Comparison of ENCODE assay signal across 18 mouse cellular contexts in the genomic region with DNA sequence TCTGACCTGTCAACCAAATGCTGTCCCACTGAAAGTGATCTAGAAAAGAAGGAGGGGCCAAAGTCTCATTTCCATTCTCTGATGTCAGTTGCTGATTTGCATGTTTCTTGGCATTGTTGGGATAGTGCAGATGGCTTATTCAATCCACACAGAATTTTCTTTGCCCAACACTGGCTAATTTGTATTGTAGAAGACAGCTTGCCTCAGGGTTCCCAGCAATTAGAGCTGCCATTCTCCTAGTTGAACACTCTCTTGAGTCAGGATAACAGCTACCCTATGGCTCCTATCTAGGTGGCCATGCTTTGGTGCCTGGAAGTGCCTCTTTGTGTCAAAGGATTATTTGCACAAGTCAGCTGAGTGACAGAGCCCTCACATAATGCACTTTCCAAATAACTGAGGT.
A peak's percentile ranks its signal among the peaks of the same experiment; 100 is the strongest.
DNase-seq lines count a peak whose midpoint lies in the region; ATAC-seq and TF ChIP-seq lines count a peak whose summit lies in the region.
"Had no signal": no experiment of that assay in that cellular context is flagged by ENCODE, and none has a peak within 500 bp of the region (broad histone marks: within the 10 kb centered on the region; RNA-seq: fewer than 3 reads in every experiment).

No protein-coding gene starts in this region.

- H3K27ac ChIP-seq in forebrain, embryonic 11.5 days (ENCODE audit: low read depth, low read length) = no peak overlapping the region
- no peak overlapping the region for H3K27ac ChIP-seq in forebrain, embryonic 10.5 days
- no peak overlapping the region for H3K27ac ChIP-seq in midbrain, embryonic 11.5 days (ENCODE audit: low read depth, low read length)
- no peak overlapping the region for H3K27ac ChIP-seq in midbrain, embryonic 13.5 days
- H3K27ac ChIP-seq in forebrain, postnatal 0 days (ENCODE audit: low read depth, low read length) = no peak overlapping the region
- H3K27ac ChIP-seq: embryonic facial prominence, embryonic 10.5 days; limb, embryonic 13.5 days; liver, embryonic 13.5 days had no signal

- no peak overlapping the region for H3K9ac ChIP-seq in forebrain, embryonic 11.5 days (ENCODE audit: low read length)
- no peak overlapping the region for H3K9ac ChIP-seq in midbrain, embryonic 11.5 days (ENCODE audit: low read length)
- H3K9ac ChIP-seq in midbrain, embryonic 13.5 days (replicated peaks) = no peak overlapping the region
- H3K9ac ChIP-seq in forebrain, postnatal 0 days = no peak overlapping the region
- H3K9ac ChIP-seq: limb, embryonic 13.5 days; liver, embryonic 13.5 days had no signal

- no peak for DNase-seq in forebrain, embryonic 11.5 days (ENCODE audit: low spot score)
- no peak for DNase-seq in forebrain, embryonic 10.5 days (ENCODE audit: extremely low spot score, low spot score)
- no peak for DNase-seq in midbrain, embryonic 11.5 days (ENCODE audit: low spot score, missing footprints)
- DNase-seq in brain, embryonic 18.5 days (ENCODE audit: low read depth, low spot score) = peak; percentile 60
- DNase-seq in forebrain, postnatal 0 days = peak; percentile 77
- DNase-seq: cerebellum, adult 18-20 months; gastrocnemius, postnatal 14 days; heart, adult 11 months; kidney, adult 18-20 months; kidney, postnatal 4 days; liver, embryonic 13.5 days; lung, adult 2 months; spleen, adult 18-20 months had no signal

- no peak overlapping the region for H3K4me2 ChIP-seq in forebrain, embryonic 11.5 days (ENCODE audit: low read depth, low read length, severe bottlenecking)
- H3K4me2 ChIP-seq in midbrain, embryonic 11.5 days = no peak overlapping the region
- H3K4me2 ChIP-seq in midbrain, embryonic 13.5 days (replicated peaks) = no peak overlapping the region
- H3K4me2 ChIP-seq in forebrain, postnatal 0 days (ENCODE audit: low read depth) = no peak overlapping the region
- H3K4me2 ChIP-seq: heart, embryonic 11.5 days; limb, embryonic 13.5 days; liver, embryonic 13.5 days had no signal

- no peaks in the 10 kb centered on the region for H3K27me3 ChIP-seq in forebrain, embryonic 11.5 days (ENCODE audit: control insufficient read depth, insufficient read depth, low read length)
- no peaks in the 10 kb centered on the region for H3K27me3 ChIP-seq in forebrain, embryonic 10.5 days (ENCODE audit: poor library complexity, severe bottlenecking)
- no peaks in the 10 kb centered on the region for H3K27me3 ChIP-seq in midbrain, embryonic 11.5 days (ENCODE audit: control insufficient read depth, insufficient read depth, low read length)
- no peaks in the 10 kb centered on the region for H3K27me3 ChIP-seq in midbrain, embryonic 13.5 days
- H3K27me3 ChIP-seq in forebrain, postnatal 0 days (ENCODE audit: insufficient read depth, low read length) = no peaks in the 10 kb centered on the region
- H3K27me3 ChIP-seq: limb, embryonic 13.5 days; liver, embryonic 13.5 days had no signal

- TF ChIP-seq CTCF in forebrain, postnatal 0 days (IDR thresholded peaks at IDR 0.05; ENCODE audit: low read depth) = no peak

- H3K4me3 ChIP-seq in forebrain, embryonic 11.5 days (ENCODE audit: low read depth, low read length) = no peak overlapping the region
- no peak overlapping the region for H3K4me3 ChIP-seq in forebrain, embryonic 10.5 days
- no peak overlapping the region for H3K4me3 ChIP-seq in midbrain, embryonic 11.5 days (ENCODE audit: low read depth, low read length)
- no peak overlapping the region for H3K4me3 ChIP-seq in midbrain, embryonic 13.5 days (replicated peaks)
- H3K4me3 ChIP-seq in forebrain, postnatal 0 days (ENCODE audit: low read depth, low read length) = no peak overlapping the region
- H3K4me3 ChIP-seq: embryonic facial prominence, embryonic 10.5 days; limb, embryonic 13.5 days; liver, embryonic 13.5 days had no signal

- H3K9me3 ChIP-seq in forebrain, embryonic 11.5 days (ENCODE audit: control insufficient read depth, low read length) = no peaks in the 10 kb centered on the region
- no peaks in the 10 kb centered on the region for H3K9me3 ChIP-seq in forebrain, embryonic 10.5 days
- no peaks in the 10 kb centered on the region for H3K9me3 ChIP-seq in midbrain, embryonic 11.5 days (ENCODE audit: control insufficient read depth, low read length)
- H3K9me3 ChIP-seq in midbrain, embryonic 13.5 days = no peaks in the 10 kb centered on the region
- no peaks in the 10 kb centered on the region for H3K9me3 ChIP-seq in forebrain, postnatal 0 days (ENCODE audit: low read length)
- H3K9me3 ChIP-seq: embryonic facial prominence, embryonic 10.5 days; limb, embryonic 13.5 days; liver, embryonic 13.5 days had no signal

- peak; percentile 34 for ATAC-seq in forebrain, embryonic 11.5 days (replicated peaks; ENCODE audit: low FRiP score)
- ATAC-seq in midbrain, embryonic 11.5 days (ENCODE audit: low FRiP score) = 0 out of 2 replicates have a peak, but pooled peaks have one; percentile 19
- ATAC-seq in midbrain, embryonic 13.5 days = no peak
- peak; percentile 96 for ATAC-seq in forebrain, postnatal 0 days
- no peak for ATAC-seq in monocyte, adult 5-6 weeks (replicated peaks; ENCODE audit: insufficient number of reproducible peaks, low FRiP score, low TSS enrichment, poor library complexity, severe bottlenecking)

- no peaks in the 10 kb centered on the region for H3K4me1 ChIP-seq in forebrain, embryonic 11.5 days (replicated peaks; ENCODE audit: control insufficient read depth, insufficient read depth, low read length)
- no peaks in the 10 kb centered on the region for H3K4me1 ChIP-seq in forebrain, embryonic 10.5 days
- H3K4me1 ChIP-seq in midbrain, embryonic 11.5 days (ENCODE audit: control insufficient read depth, insufficient read depth, low read length) = no peaks in the 10 kb centered on the region
- no peaks in the 10 kb centered on the region for H3K4me1 ChIP-seq in midbrain, embryonic 13.5 days (replicated peaks)
- H3K4me1 ChIP-seq in forebrain, postnatal 0 days (ENCODE audit: insufficient read depth) = 0 out of 2 replicates have a peak, but pooled peaks cover 3% of the 10 kb centered on the region
- H3K4me1 ChIP-seq: embryonic facial prominence, embryonic 10.5 days; limb, embryonic 13.5 days; liver, embryonic 13.5 days had no signal

- H3K36me3 ChIP-seq in forebrain, embryonic 11.5 days (ENCODE audit: control insufficient read depth, insufficient read depth, low read length) = no peaks in the 10 kb centered on the region
- no peaks in the 10 kb centered on the region for H3K36me3 ChIP-seq in forebrain, embryonic 10.5 days (replicated peaks)
- no peaks in the 10 kb centered on the region for H3K36me3 ChIP-seq in midbrain, embryonic 11.5 days (ENCODE audit: control insufficient read depth, insufficient read depth, low read length)
- no peaks in the 10 kb centered on the region for H3K36me3 ChIP-seq in midbrain, embryonic 13.5 days
- no peaks in the 10 kb centered on the region for H3K36me3 ChIP-seq in forebrain, postnatal 0 days (ENCODE audit: insufficient read depth)
- H3K36me3 ChIP-seq: embryonic facial prominence, embryonic 10.5 days; limb, embryonic 13.5 days; liver, embryonic 13.5 days had no signal

Comparison
In these comparisons a context has a peak if more than half of its experiments do, and no peak if none do; other contexts are left out.
1. ATAC-seq: peak in forebrain, embryonic 11.5 days (single experiment), midbrain, embryonic 11.5 days (single experiment) and forebrain, postnatal 0 days (single experiment); none in midbrain, embryonic 13.5 days (single experiment) and monocyte, adult 5-6 weeks (single experiment).
2. DNase-seq: peak in brain, embryonic 18.5 days (single experiment) and forebrain, postnatal 0 days (single experiment); none in forebrain, embryonic 11.5 days (single experiment), forebrain, embryonic 10.5 days (single experiment) and midbrain, embryonic 11.5 days (single experiment).